Mouse (Mus musculus) megakaryocyte, embryonic 14.5 days (primary cell): ENCODE data around the gene Mcl1.

Experiments used
- FLI1 ChIP-seq: IDR thresholded peaks from 2 replicates; pipeline ENCODE4 v1.6.1; 2012; ENCODE audit warnings: low read length, inconsistent platforms, mixed read lengths
- GATA1 ChIP-seq: IDR thresholded peaks from 3 replicates; pipeline ENCODE4 v1.6.1; 2012; ENCODE audit warnings: mixed read lengths, low read length, inconsistent platforms, borderline replicate concordance

- TF ChIP-seq GATA1 (no peak), FLI1 (no peak)
These were observed 51.4 kb downstream of the Mcl1 start for GRCm38 (mm10) chr3:95709967-95710366.
